Mouse (Mus musculus) lung, embryonic 16.5 days (tissue): Measurements from ENCODE around the gene Gyg. TPM values are rescaled to one million over a fixed set of nuclear protein-coding genes. Genes with fewer than 3 reads are reported as not detected.

Experiments used
- ATAC-seq: fragments of 200-750 bp; cut with Nextera tagmentation; 2 replicates; pipeline ENCODE4 v1.8.0; 2017; ENCODE audit warnings: low read depth, mild to moderate bottlenecking, moderate library complexity
- H3K27ac ChIP-seq: fragments of 300-500 bp; sonication (generic); 2 replicates; pipeline ENCODE4 v1.5.1; 2014; ENCODE audit warnings: mild to moderate bottlenecking, control low read depth, low read length
- H3K27me3 ChIP-seq: fragments of 300-500 bp; sonication (generic); 2 replicates; pipeline ENCODE4 v1.6.1; 2014; ENCODE audit warnings: low read depth, low read length, mixed read lengths; ENCODE audit not compliant: control insufficient read depth, insufficient read depth
- H3K36me3 ChIP-seq: fragments of 300-500 bp; sonication (generic); 2 replicates; pipeline ENCODE4 v1.6.1; 2014; ENCODE audit warnings: low read length; ENCODE audit not compliant: control insufficient read depth, insufficient read depth
- H3K4me1 ChIP-seq: fragments of 300-500 bp; sonication (generic); replicated peaks from 2 replicates; pipeline ENCODE4 v1.6.1; 2014; ENCODE audit warnings: low read length, mixed read lengths; ENCODE audit not compliant: control insufficient read depth, insufficient read depth
- H3K4me2 ChIP-seq: fragments of 300-500 bp; sonication (generic); 2 replicates; pipeline ENCODE4 v1.6.1; 2014; ENCODE audit warnings: low read depth, low read length, control low read depth
- H3K4me3 ChIP-seq: fragments of 300-500 bp; sonication (generic); 2 replicates; pipeline ENCODE4 v1.5.1; 2014; ENCODE audit warnings: mild to moderate bottlenecking, low read length, control low read depth
- H3K9ac ChIP-seq: fragments of 300-500 bp; sonication (generic); 2 replicates; pipeline ENCODE4 v1.6.1; 2014; ENCODE audit warnings: low read length, control low read depth
- H3K9me3 ChIP-seq: fragments of 300-500 bp; sonication (generic); 2 replicates; pipeline ENCODE4 v1.6.1; 2016; ENCODE audit warnings: low read length; ENCODE audit not compliant: control insufficient read depth
- WGBS: fragments of 180-500 bp; shearing (Covaris S2); extraction: QIAGEN DNeasy Blood & Tissue Kit; methylation state at CpG from one replicate; pipeline ENCODE4 v1.1.7; 2014; 5-methylcytosine and 5-hydroxymethylcytosine counted together
- polyA plus RNA-seq: library from polyadenylated mRNA; unstranded; fragments of >200 nt; fragmentation: Nextera tagmentation; extraction: Ambion mirVana; gene quantifications from 2 replicates; pipeline ENCODE4 v1.2.1, GENCODE M21; 2015

Gene Gyg
- 336 and 351 TPM in 2 replicates for polyA plus RNA-seq

GRCm38 (mm10) chr3:20154531-20155367 is at the start of gene Gyg:
Gyg (minus strand) TSS chr3:20155317.
- Histone ChIP-seq H3K4me2 (peak within 1 kb of the TSS; percentile 85), H3K27ac (peak within 1 kb of the TSS; percentile 62), H3K27me3 (no peaks in the 10 kb centered on the region), H3K4me3 (peak within 1 kb of the TSS; percentile 67), H3K9me3 (no peaks in the 10 kb centered on the region), H3K4me1 (peaks cover 6% of the 10 kb centered on the region), H3K36me3 (peaks cover 9% of the 10 kb centered on the region; the same call in 1 of the 2 replicates), H3K9ac (peak within 1 kb of the TSS; percentile 92)
- peak; percentile 97 for ATAC-seq
- under 1% methylated on average over 58 of the region's 73 CpGs for WGBS

- no peak for ATAC-seq
Observed at GRCm38 (mm10) chr3:20198869-20199268, 43.8 kb upstream of the Gyg start.

GRCm38 (mm10) chr3:20197878-20198277 is 42.8 kb upstream of the Gyg start:
- ATAC-seq, result no peak
- 0 out of 2 replicates have a peak, but pooled peaks cover 7% of the 10 kb centered on the region for H3K4me1 ChIP-seq
- WGBS, result 60% methylated on average over 10 of the region's 10 CpGs

More at GRCm38 (mm10) chr3:20198869-20199268, 43.8 kb upstream of the Gyg start:
- H3K9me3 ChIP-seq, result no peaks in the 10 kb centered on the region
- no peak overlapping the region for H3K4me3 ChIP-seq
- no peaks in the 10 kb centered on the region for H3K36me3 ChIP-seq
- no peak overlapping the region for H3K4me2 ChIP-seq
- no peak overlapping the region for H3K9ac ChIP-seq
- 28% methylated on average over 6 of the region's 6 CpGs for WGBS
- H3K27me3 ChIP-seq, result no peaks in the 10 kb centered on the region
- 0 out of 2 replicates have a peak, but pooled peaks cover 7% of the 10 kb centered on the region for H3K4me1 ChIP-seq
- H3K27ac ChIP-seq, result no peak overlapping the region

GRCm38 (mm10) chr3:20188976-20189675 is 34.0 kb upstream of the Gyg start:
- Histone ChIP-seq H3K27me3 (no peaks in the 10 kb centered on the region), H3K27ac (no peak overlapping the region), H3K4me2 (no peak overlapping the region), H3K9me3 (no peaks in the 10 kb centered on the region), H3K36me3 (no peaks in the 10 kb centered on the region), H3K9ac (no peak overlapping the region), H3K4me1 (no peaks in the 10 kb centered on the region), H3K4me3 (no peak overlapping the region)
- 20% methylated on average over 5 of the region's 5 CpGs for WGBS
- ATAC-seq, result peak; percentile 97

More at GRCm38 (mm10) chr3:20197878-20198277, 42.8 kb upstream of the Gyg start:
- Histone ChIP-seq H3K4me2 (no peak overlapping the region), H3K4me3 (no peak overlapping the region), H3K27ac (no peak overlapping the region), H3K27me3 (no peaks in the 10 kb centered on the region), H3K36me3 (no peaks in the 10 kb centered on the region), H3K9ac (no peak overlapping the region), H3K9me3 (no peaks in the 10 kb centered on the region)

GRCm38 (mm10) chr3:20172394-20172793 is 17.3 kb upstream of the Gyg start:
- ATAC-seq, result no peak
- Histone ChIP-seq H3K4me3 (no peak overlapping the region), H3K27me3 (no peaks in the 10 kb centered on the region), H3K9me3 (no peaks in the 10 kb centered on the region), H3K36me3 (no peaks in the 10 kb centered on the region), H3K9ac (no peak overlapping the region), H3K4me2 (no peak overlapping the region), H3K4me1 (no peaks in the 10 kb centered on the region), H3K27ac (no peak overlapping the region)
- 87% methylated on average over 6 of the region's 6 CpGs for WGBS

- Histone ChIP-seq H3K27ac (no peak overlapping the region), H3K9ac (no peak overlapping the region), H3K36me3 (no peaks in the 10 kb centered on the region), H3K4me2 (no peak overlapping the region), H3K9me3 (no peaks in the 10 kb centered on the region), H3K4me3 (no peak overlapping the region), H3K27me3 (no peaks in the 10 kb centered on the region), H3K4me1 (no peaks in the 10 kb centered on the region)
- 27% methylated on average over 1 of the region's 1 CpGs for WGBS
- peak; percentile 85 for ATAC-seq
Observed at GRCm38 (mm10) chr3:20167487-20167886, 12.4 kb upstream of the Gyg start.

GRCm38 (mm10) chr3:20155476-20155875 is 359 bp upstream of the Gyg start:
- H3K9ac ChIP-seq, result no peak overlapping the region; the same call in 1 of the 2 replicates
- no peaks in the 10 kb centered on the region for H3K9me3 ChIP-seq
- H3K27me3 ChIP-seq, result no peaks in the 10 kb centered on the region
- WGBS, result 76% methylated on average over 6 of the region's 6 CpGs
- no peak overlapping the region for H3K27ac ChIP-seq
- H3K4me2 ChIP-seq, result peak overlapping the region; percentile 85
- H3K4me1 ChIP-seq, result peaks cover 6% of the 10 kb centered on the region
- peaks cover 5% of the 10 kb centered on the region; the same call in 1 of the 2 replicates for H3K36me3 ChIP-seq
- peak overlapping the region; percentile 67 for H3K4me3 ChIP-seq
- no peak for ATAC-seq

- no peak for ATAC-seq
- Histone ChIP-seq H3K27ac (no peak overlapping the region), H3K36me3 (peaks cover 16% of the 10 kb centered on the region; the same call in 1 of the 2 replicates), H3K9ac (no peak overlapping the region), H3K4me1 (peaks cover 10% of the 10 kb centered on the region), H3K27me3 (no peaks in the 10 kb centered on the region), H3K4me2 (peak overlapping the region; percentile 28; the same call in 1 of the 2 replicates), H3K4me3 (no peak overlapping the region), H3K9me3 (no peaks in the 10 kb centered on the region)
- WGBS, result 88% methylated on average over 3 of the region's 3 CpGs
Observed at GRCm38 (mm10) chr3:20151651-20152050, 3.5 kb downstream of the Gyg start.

- Histone ChIP-seq H3K4me2 (no peak overlapping the region), H3K4me1 (peaks cover 7% of the 10 kb centered on the region), H3K27ac (no peak overlapping the region), H3K9me3 (no peaks in the 10 kb centered on the region), H3K4me3 (no peak overlapping the region), H3K9ac (no peak overlapping the region), H3K27me3 (no peaks in the 10 kb centered on the region), H3K36me3 (peaks cover 16% of the 10 kb centered on the region; the same call in 1 of the 2 replicates)
- 63% methylated on average over 2 of the region's 2 CpGs for WGBS
- no peak for ATAC-seq
Observed at GRCm38 (mm10) chr3:20150511-20150910, 4.6 kb downstream of the Gyg start.
